Mouse (Mus musculus) spleen, adult 2 months (tissue): ENCODE data around the gene Plk3. TPM values are rescaled to one million over a fixed set of nuclear protein-coding genes. Genes with fewer than 3 reads are reported as not detected.

Source experiments
- DNase-seq, 2 experiments: peaks; one replicate each; pipeline versions ENCODE4 v3.0.0 to v3.0.0-alpha.2; 2012 to 2021; ENCODE audit warnings: low spot score in 2 of 2, low read depth in 1 of 2
- H3K27ac ChIP-seq: fragments of 200-500 bp; 2 replicates; pipeline ENCODE4 v1.5.1; 2012; ENCODE audit warnings: low read length, inconsistent platforms; ENCODE audit not compliant: insufficient read depth
- H3K27me3 ChIP-seq: fragments of 200-500 bp; 2 replicates; pipeline ENCODE4 v1.6.1; 2012; ENCODE audit warnings: mild to moderate bottlenecking, moderate library complexity, low read length, inconsistent platforms; ENCODE audit not compliant: control insufficient read depth, insufficient read depth
- H3K36me3 ChIP-seq: fragments of 200-500 bp; 2 replicates; pipeline ENCODE4 v1.6.1; 2012; ENCODE audit warnings: mild to moderate bottlenecking, low read length, inconsistent platforms; ENCODE audit not compliant: control insufficient read depth, insufficient read depth
- H3K4me1 ChIP-seq: fragments of 200-500 bp; 2 replicates; pipeline ENCODE4 v1.6.1; 2011; ENCODE audit warnings: inconsistent platforms; ENCODE audit not compliant: control insufficient read depth, insufficient read depth, insufficient read length
- H3K4me3 ChIP-seq: fragments of 200-500 bp; 2 replicates; pipeline ENCODE4 v1.5.1; 2011; ENCODE audit warnings: mild to moderate bottlenecking, inconsistent platforms; ENCODE audit not compliant: insufficient read depth, insufficient read length; ENCODE audit errors: extremely low read depth
- CTCF ChIP-seq: fragments of 200-500 bp; IDR thresholded peaks from 2 replicates; pipeline ENCODE4 v1.5.1; 2011; ENCODE audit warnings: mild to moderate bottlenecking, inconsistent platforms; ENCODE audit not compliant: insufficient read depth, insufficient read length, insufficient replicate concordance; ENCODE audit errors: extremely low read depth
- POLR2A ChIP-seq: fragments of 200-500 bp; IDR thresholded peaks from 2 replicates; pipeline ENCODE4 v1.6.1; 2011; ENCODE audit warnings: low read depth, low read length, inconsistent platforms
- WGBS: fragments of 180-500 bp; shearing (Covaris S2); methylation state at CpG from one replicate; pipeline ENCODE4 v1.1.7; 2018; 5-methylcytosine and 5-hydroxymethylcytosine counted together
- polyA plus RNA-seq: library from polyadenylated mRNA; depleted of rRNA; stranded (reverse); fragments of >200 nt; gene quantifications from 2 replicates; pipeline ENCODE4 v1.2.3, GENCODE M21; 2012

Gene Plk3
- polyA plus RNA-seq, 1 experiment = 12.4 TPM

DNA sequence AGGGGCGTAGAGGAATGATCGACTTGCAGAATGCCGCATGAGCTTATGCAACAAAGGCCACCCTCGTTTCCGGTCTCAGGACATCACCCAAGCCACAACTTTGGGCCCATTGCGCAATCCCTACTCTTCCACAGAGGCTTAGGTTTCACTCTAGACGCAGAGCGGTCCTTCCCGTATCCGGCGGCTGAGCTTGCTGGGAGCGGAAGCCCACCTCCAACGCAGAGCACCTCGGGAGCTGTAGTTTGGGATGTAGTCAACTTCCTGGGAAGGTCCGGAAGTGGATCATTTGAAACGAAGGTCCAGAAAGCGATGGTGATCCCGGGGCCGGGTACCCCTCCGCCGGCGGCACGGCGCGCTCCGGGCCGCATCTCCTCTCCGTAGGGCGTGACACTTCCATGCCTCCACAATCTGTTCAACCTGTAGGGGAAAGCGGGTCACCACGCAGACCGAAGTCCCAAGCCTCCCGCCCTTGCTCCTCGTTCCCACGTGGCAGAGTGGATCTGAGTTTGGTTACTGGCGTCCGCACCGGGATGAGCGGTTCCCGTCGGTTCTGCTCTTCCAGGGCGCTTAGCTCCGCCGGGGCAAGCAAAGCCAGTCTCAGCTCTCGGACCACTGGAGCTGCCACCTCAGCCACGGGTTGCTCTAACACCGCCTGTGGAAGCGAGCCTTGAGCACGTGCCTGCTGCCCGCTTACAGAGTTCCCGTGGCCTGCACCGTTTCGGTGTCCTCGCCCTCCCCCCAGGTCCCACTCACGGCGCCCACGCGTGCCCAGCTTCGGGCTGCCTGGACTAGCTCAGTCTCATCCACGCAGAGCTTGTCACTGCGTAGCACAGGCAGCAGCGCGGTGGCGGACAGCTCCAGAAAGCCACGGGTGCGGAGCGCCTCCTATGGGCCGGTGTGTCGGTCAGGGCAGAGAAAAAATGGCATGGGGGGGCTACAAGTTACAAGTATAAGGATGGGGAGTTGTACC is 13.0 kb downstream of the Plk3 start:
- TF ChIP-seq CTCF (peak; percentile 91), POLR2A (peak; percentile 82)
- WGBS = under 1% methylated on average over 69 of the region's 69 CpGs
- H3K4me1 ChIP-seq = peaks cover 28% of the 10 kb centered on the region
- no peaks in the 10 kb centered on the region for H3K27me3 ChIP-seq
- peak; percentile 67 to 87 for DNase-seq
- H3K36me3 ChIP-seq = no peaks in the 10 kb centered on the region
- H3K4me3 ChIP-seq = peak overlapping the region; percentile 75
- peak overlapping the region; percentile 81 for H3K27ac ChIP-seq

DNA sequence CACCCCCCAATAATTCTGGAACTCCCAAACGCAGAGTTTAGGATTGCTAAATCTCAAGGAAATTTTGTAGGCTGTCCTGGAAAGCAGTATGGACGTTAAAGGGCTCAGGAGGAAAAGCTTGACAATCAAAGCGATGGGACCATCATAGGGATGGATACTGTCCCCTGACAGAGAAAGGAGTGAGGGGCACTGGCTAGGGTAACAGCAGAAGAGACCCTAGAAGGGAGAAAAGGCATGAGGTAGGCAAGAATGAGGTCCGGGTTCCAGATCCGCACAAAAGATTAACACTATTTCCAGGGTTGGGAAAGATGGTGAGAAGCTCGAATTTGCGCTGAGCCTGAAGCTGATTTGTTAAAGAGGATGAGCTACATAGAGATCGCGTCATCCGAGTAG is 13.7 kb downstream of the Plk3 start:
- H3K27me3 ChIP-seq = no peaks in the 10 kb centered on the region
- H3K36me3 ChIP-seq = no peaks in the 10 kb centered on the region
- H3K4me3 ChIP-seq = peak overlapping the region; percentile 75
- H3K27ac ChIP-seq = peak overlapping the region; percentile 72
- no peak for DNase-seq
- WGBS = 8% methylated on average over 10 of the region's 10 CpGs
- no peak for TF ChIP-seq POLR2A
- no peak for TF ChIP-seq CTCF
- H3K4me1 ChIP-seq = peaks cover 22% of the 10 kb centered on the region; the same call in 1 of the 2 replicates

DNA sequence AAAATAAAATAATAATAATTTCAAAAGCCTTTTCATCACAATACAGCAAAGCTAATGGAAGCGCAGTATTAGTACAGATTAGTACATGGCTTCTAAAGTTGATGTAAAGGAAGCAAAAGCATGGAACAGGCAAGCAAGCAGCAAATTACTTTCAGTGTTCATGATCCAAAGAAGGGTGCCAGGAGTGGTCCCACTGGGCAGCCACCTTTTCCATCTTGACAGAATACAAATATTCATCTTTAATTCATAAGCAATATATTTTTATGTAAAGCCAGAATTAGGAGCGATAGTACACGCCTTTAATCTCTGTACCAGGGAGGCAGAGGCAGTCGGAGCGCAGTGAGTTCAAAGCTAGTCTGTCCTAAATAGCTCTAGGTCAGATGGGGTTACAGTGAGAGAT is 14.1 kb downstream of the Plk3 start:
- DNase-seq = no peak
- Histone ChIP-seq H3K4me3 (peak overlapping the region; percentile 75; the same call in 1 of the 2 replicates), H3K27ac (no peak overlapping the region), H3K27me3 (no peaks in the 10 kb centered on the region), H3K4me1 (peaks cover 18% of the 10 kb centered on the region; the same call in 1 of the 2 replicates), H3K36me3 (no peaks in the 10 kb centered on the region)
- no peak for TF ChIP-seq CTCF
- no peak for TF ChIP-seq POLR2A
- 86% methylated on average over 5 of the region's 5 CpGs for WGBS

DNA sequence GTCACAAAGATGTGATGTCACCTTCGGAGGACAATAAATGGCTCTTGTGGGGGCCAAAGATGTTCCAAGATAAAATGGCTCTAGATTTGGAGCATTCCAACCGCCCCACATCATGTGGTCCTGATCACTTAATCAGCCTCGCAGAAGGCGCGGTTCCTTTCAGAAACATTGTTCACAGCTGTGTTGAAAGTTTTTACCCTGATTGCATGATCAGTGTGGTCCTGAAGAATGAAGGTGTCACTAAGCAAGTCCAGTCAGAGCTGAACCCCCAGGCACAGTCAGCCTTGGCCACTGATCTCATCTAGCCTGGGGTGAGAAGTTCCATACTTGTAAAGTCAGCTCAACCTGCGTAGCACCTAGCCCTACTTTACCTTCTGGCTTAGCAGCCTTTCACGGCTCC is 15.8 kb downstream of the Plk3 start:
- no peaks in the 10 kb centered on the region for H3K27me3 ChIP-seq
- H3K4me1 ChIP-seq = peaks cover 2% of the 10 kb centered on the region; the same call in 1 of the 2 replicates
- no peak overlapping the region for H3K4me3 ChIP-seq
- no peak for DNase-seq
- H3K36me3 ChIP-seq = no peaks in the 10 kb centered on the region
- H3K27ac ChIP-seq = no peak overlapping the region
- WGBS = 96% methylated on average over 7 of the region's 7 CpGs
- TF ChIP-seq POLR2A (no peak), CTCF (no peak)

DNA sequence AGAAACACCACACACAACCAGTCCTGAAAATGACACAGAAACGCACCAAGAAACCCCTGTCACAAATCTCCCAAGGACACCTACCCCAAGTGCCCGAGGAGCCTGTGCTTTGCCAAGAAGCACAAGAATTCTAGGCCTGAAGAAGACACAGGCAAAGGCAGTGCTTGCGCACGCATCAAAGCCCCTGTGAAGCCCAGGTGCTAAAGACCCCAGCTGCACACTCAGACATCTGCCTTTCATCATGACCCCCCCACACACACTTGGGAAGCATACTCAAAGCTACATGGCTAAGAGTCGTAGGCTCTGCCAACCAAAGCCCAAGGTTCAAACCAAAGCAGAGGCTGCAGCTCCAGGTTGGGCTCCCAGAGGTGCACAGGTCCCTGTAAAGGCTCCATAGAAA is 18.2 kb downstream of the Plk3 start:
- Histone ChIP-seq H3K27ac (no peak overlapping the region), H3K4me1 (no peaks in the 10 kb centered on the region; the same call in 1 of the 2 replicates), H3K4me3 (no peak overlapping the region), H3K27me3 (no peaks in the 10 kb centered on the region), H3K36me3 (no peaks in the 10 kb centered on the region)
- WGBS = 84% methylated on average over 5 of the region's 5 CpGs
- DNase-seq = no peak
- TF ChIP-seq POLR2A (no peak), CTCF (no peak)

DNA sequence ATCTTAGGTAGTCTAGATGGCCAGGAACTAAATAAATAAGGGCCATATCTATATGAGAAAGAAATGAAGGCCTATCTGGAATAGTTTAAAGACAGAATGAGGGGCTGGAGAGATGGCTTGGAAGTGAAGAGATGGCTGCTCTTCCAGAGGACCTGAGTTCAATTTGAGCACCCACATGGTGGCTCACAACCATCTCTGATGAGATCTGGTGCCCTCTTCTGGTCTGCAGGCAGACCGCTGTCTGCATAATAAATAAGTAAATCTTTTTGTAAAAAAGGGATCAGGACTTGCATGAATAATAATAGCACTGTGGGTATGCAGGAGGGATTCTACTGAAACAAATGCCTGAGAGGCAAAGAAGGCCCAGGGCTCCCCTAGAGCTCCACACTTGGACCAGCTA is 20.5 kb downstream of the Plk3 start:
- DNase-seq = no peak
- Histone ChIP-seq H3K27me3 (no peaks in the 10 kb centered on the region), H3K4me1 (no peaks in the 10 kb centered on the region), H3K36me3 (no peaks in the 10 kb centered on the region), H3K27ac (no peak overlapping the region), H3K4me3 (no peak overlapping the region)
- WGBS = 93% methylated on average over 1 of the region's 1 CpGs
- TF ChIP-seq CTCF (no peak), POLR2A (no peak)

DNA sequence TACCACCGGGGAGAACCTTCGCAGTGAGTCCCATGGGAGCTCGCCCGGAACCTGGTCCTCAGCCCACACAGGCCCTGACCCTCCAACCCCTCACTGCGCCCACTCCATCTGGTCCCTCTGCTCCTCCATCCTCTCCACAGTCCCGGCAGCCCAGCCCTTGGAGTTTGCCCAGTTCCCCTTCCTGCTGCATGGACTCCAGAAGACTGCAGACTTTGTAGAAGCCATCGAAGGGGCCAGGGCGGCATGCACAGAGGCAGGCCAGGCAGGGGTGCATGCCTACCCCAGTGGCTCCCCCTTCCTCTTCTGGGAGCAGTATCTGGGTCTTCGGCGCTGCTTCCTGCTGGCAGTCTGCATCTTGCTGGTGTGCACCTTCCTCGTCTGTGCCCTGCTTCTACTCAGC is 22.8 kb downstream of the Plk3 start:
- 77% methylated on average over 11 of the region's 11 CpGs for WGBS
- no peak overlapping the region for H3K4me3 ChIP-seq
- no peak overlapping the region for H3K27ac ChIP-seq
- no peaks in the 10 kb centered on the region for H3K4me1 ChIP-seq
- TF ChIP-seq POLR2A (no peak), CTCF (no peak)
- no peaks in the 10 kb centered on the region for H3K36me3 ChIP-seq
- no peaks in the 10 kb centered on the region for H3K27me3 ChIP-seq
- no peak for DNase-seq
